Mouse (Mus musculus): Measurements from ENCODE around the gene Acy3. TPM values are rescaled to one million over a fixed set of nuclear protein-coding genes. Genes with fewer than 3 reads are reported as not detected.

Acy3 gene
- polyA plus RNA-seq, 1 experiment from 2014 or later: 2.5 TPM

GRCm38 (mm10) chr19:3996747-3997146 is 10.4 kb downstream of the Acy3 start:
- peaks cover 22% of the 10 kb centered on the region for H3K4me1 ChIP-seq (replicated peaks)
- H3K9ac ChIP-seq: no peak overlapping the region
- ATAC-seq (ENCODE audit: low FRiP score, low read depth): no peak
- no peaks in the 10 kb centered on the region for H3K27me3 ChIP-seq
- H3K36me3 ChIP-seq: no peaks in the 10 kb centered on the region
- no peak overlapping the region for H3K4me2 ChIP-seq
- no peaks in the 10 kb centered on the region for H3K9me3 ChIP-seq
- H3K4me3 ChIP-seq: no peak overlapping the region
- H3K27ac ChIP-seq (replicated peaks): no peak overlapping the region
- 87% methylated on average over 8 of the region's 8 CpGs for WGBS

- Histone ChIP-seq H3K9ac (no peak overlapping the region), H3K4me2 (no peak overlapping the region), H3K27me3 (no peaks in the 10 kb centered on the region), H3K27ac (replicated peaks) (no peak overlapping the region), H3K36me3 (no peaks in the 10 kb centered on the region), H3K4me1 (replicated peaks) (peaks cover 24% of the 10 kb centered on the region), H3K9me3 (no peaks in the 10 kb centered on the region), H3K4me3 (no peak overlapping the region)
- 63% methylated on average over 8 of the region's 8 CpGs for WGBS
- ATAC-seq (ENCODE audit: low FRiP score, low read depth): no peak
Observed at GRCm38 (mm10) chr19:3997231-3997630, 10.9 kb downstream of the Acy3 start.

GRCm38 (mm10) chr19:3998335-3998734 is 12.0 kb downstream of the Acy3 start:
- no peaks in the 10 kb centered on the region for H3K36me3 ChIP-seq
- ATAC-seq (ENCODE audit: low FRiP score, low read depth): no peak
- no peak overlapping the region for H3K4me2 ChIP-seq
- no peak overlapping the region for H3K4me3 ChIP-seq
- no peak overlapping the region for H3K9ac ChIP-seq
- H3K4me1 ChIP-seq (replicated peaks): peaks cover 24% of the 10 kb centered on the region
- H3K9me3 ChIP-seq: no peaks in the 10 kb centered on the region
- no peak overlapping the region for H3K27ac ChIP-seq (replicated peaks)
- no peaks in the 10 kb centered on the region for H3K27me3 ChIP-seq
- WGBS: 80% methylated on average over 8 of the region's 8 CpGs

DNA sequence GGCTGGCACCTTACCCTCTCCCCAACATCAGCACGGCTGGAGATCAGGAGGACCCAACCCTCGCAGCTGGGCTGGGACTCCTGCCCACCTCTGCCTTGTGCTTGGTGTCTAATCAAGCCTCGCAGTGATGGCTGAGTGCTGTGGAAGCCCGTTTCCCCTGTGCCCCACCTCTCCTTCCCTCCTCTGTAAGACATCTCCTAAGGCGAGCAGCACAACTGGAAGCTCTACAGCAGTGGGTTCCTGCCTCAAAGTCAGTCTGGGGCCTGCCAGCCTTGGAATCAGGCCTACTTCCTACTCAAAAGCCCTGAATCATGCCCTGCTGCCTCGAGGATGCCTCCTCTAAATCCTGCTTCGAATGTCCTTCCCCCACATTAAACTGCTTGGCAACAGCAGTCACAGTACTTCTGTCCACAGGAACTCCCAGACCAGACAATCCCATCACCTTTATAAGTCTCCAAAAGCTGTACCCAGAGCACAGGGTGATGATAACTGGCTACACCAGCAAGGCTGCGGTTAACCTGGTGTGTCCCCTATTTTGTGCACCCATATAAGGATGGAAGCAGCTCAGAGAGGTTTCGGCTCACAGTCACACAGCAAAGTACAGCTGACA is 12.9 kb downstream of the Acy3 start:
- no peak overlapping the region for H3K27ac ChIP-seq (replicated peaks)
- ATAC-seq (ENCODE audit: low FRiP score, low read depth): no peak
- peak overlapping the region; percentile 81 for H3K4me2 ChIP-seq
- H3K9me3 ChIP-seq: no peaks in the 10 kb centered on the region
- no peaks in the 10 kb centered on the region for H3K36me3 ChIP-seq
- peak overlapping the region; percentile 63; the same call in 1 of the 2 replicates for H3K4me3 ChIP-seq
- no peaks in the 10 kb centered on the region for H3K27me3 ChIP-seq
- 85% methylated on average over 9 of the region's 9 CpGs for WGBS
- H3K4me1 ChIP-seq (replicated peaks): peaks cover 24% of the 10 kb centered on the region
- no peak overlapping the region for H3K9ac ChIP-seq

- no peaks in the 10 kb centered on the region for H3K27me3 ChIP-seq
- H3K9me3 ChIP-seq: no peaks in the 10 kb centered on the region
- H3K9ac ChIP-seq: peak within 1 kb of the TSS; percentile 80
- no peaks in the 10 kb centered on the region for H3K36me3 ChIP-seq
- H3K27ac ChIP-seq (replicated peaks): peak within 1 kb of the TSS; percentile 96
- H3K4me2 ChIP-seq: peak within 1 kb of the TSS; percentile 81
- ATAC-seq (ENCODE audit: low FRiP score, low read depth): peak; percentile 92
- WGBS: under 1% methylated on average over 64 of the region's 64 CpGs
- peak within 1 kb of the TSS; percentile 63 for H3K4me3 ChIP-seq
- peaks cover 24% of the 10 kb centered on the region for H3K4me1 ChIP-seq (replicated peaks)
Observed at GRCm38 (mm10) chr19:4000119-4000900, 13.9 kb downstream of the Acy3 start, which contains the start of the genes Nudt8 and Gm49405. TSS of gene Nudt8 (plus strand) at chr19:4000580. TSS of gene Gm49405 (plus strand) at chr19:4000626.

DNA sequence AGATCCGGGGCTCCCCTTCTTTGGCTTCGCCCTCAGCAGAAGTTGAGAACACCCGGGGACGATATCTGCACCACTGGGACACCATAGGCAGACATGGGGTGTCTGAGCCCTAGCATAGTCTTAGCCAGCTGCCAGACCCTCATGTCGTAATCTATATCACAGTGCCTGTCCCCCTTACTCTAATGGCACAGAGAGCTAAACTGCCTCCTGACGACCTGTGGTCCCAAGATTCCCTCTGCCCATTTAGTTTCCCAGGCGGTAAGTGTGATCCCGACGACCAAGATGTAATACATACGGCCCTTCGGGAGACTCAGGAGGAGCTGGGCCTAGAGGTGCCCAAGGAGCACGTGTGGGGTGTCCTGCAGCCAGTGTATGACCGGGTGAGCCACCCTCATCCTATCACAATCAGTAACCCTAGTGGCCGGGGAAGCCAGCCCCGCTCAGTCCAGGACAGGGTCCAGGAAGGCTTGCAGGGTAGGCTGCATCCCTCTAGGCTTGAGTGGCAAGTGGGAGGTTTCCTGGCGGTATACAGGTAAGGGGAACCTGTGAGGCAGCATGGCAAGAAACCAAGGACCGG is 14.7 kb downstream of the Acy3 start:
- Histone ChIP-seq H3K27me3 (no peaks in the 10 kb centered on the region), H3K4me2 (peak overlapping the region; percentile 81), H3K36me3 (peaks cover 3% of the 10 kb centered on the region), H3K4me3 (peak overlapping the region; percentile 63), H3K9ac (peak overlapping the region; percentile 80), H3K9me3 (no peaks in the 10 kb centered on the region), H3K27ac (replicated peaks) (peak overlapping the region; percentile 96), H3K4me1 (replicated peaks) (peaks cover 24% of the 10 kb centered on the region)
- 14% methylated on average over 17 of the region's 17 CpGs for WGBS
- peak; percentile 5; the same call in 1 of the 2 replicates for ATAC-seq (ENCODE audit: low FRiP score, low read depth)

GRCm38 (mm10) chr19:4001752-4002151 is 15.4 kb downstream of the Acy3 start:
- H3K9me3 ChIP-seq: no peaks in the 10 kb centered on the region
- 86% methylated on average over 5 of the region's 5 CpGs for WGBS
- peaks cover 24% of the 10 kb centered on the region for H3K4me1 ChIP-seq (replicated peaks)
- H3K4me3 ChIP-seq: no peak overlapping the region
- no peak for ATAC-seq (ENCODE audit: low FRiP score, low read depth)
- peaks cover 9% of the 10 kb centered on the region for H3K36me3 ChIP-seq
- H3K27me3 ChIP-seq: no peaks in the 10 kb centered on the region
- H3K27ac ChIP-seq (replicated peaks): no peak overlapping the region
- peak overlapping the region; percentile 80; the same call in 1 of the 2 replicates for H3K9ac ChIP-seq
- H3K4me2 ChIP-seq: peak overlapping the region; percentile 81

GRCm38 (mm10) chr19:4003112-4003511 is 16.7 kb downstream of the Acy3 start, which contains the start of gene Doc2g:
TSS of gene Doc2g (plus strand) at chr19:4003313.
- WGBS: 90% methylated on average over 1 of the region's 1 CpGs
- ATAC-seq (ENCODE audit: low FRiP score, low read depth): no peak
- no peaks in the 10 kb centered on the region for H3K27me3 ChIP-seq
- H3K9ac ChIP-seq: no peak within 1 kb of the TSS
- H3K36me3 ChIP-seq: peaks cover 23% of the 10 kb centered on the region
- no peak within 1 kb of the TSS for H3K4me3 ChIP-seq
- H3K27ac ChIP-seq (replicated peaks): no peak within 1 kb of the TSS
- H3K4me2 ChIP-seq: no peak within 1 kb of the TSS
- H3K4me1 ChIP-seq (replicated peaks): peaks cover 24% of the 10 kb centered on the region
- no peaks in the 10 kb centered on the region for H3K9me3 ChIP-seq

GRCm38 (mm10) chr19:4003641-4004040 is 17.3 kb downstream of the Acy3 start:
- 83% methylated on average over 12 of the region's 12 CpGs for WGBS
- Histone ChIP-seq H3K4me3 (no peak overlapping the region), H3K27ac (replicated peaks) (no peak overlapping the region), H3K27me3 (no peaks in the 10 kb centered on the region), H3K36me3 (peaks cover 28% of the 10 kb centered on the region), H3K9me3 (no peaks in the 10 kb centered on the region), H3K4me2 (no peak overlapping the region), H3K4me1 (replicated peaks) (peaks cover 24% of the 10 kb centered on the region), H3K9ac (no peak overlapping the region)
- no peak for ATAC-seq (ENCODE audit: low FRiP score, low read depth)

GRCm38 (mm10) chr19:4004331-4004730 is 18.0 kb downstream of the Acy3 start:
- peaks cover 19% of the 10 kb centered on the region for H3K4me1 ChIP-seq (replicated peaks)
- no peak for ATAC-seq (ENCODE audit: low FRiP score, low read depth)
- H3K4me2 ChIP-seq: no peak overlapping the region
- H3K9ac ChIP-seq: no peak overlapping the region
- 83% methylated on average over 15 of the region's 15 CpGs for WGBS
- H3K27me3 ChIP-seq: no peaks in the 10 kb centered on the region
- H3K27ac ChIP-seq (replicated peaks): no peak overlapping the region
- H3K9me3 ChIP-seq: no peaks in the 10 kb centered on the region
- peaks cover 33% of the 10 kb centered on the region for H3K36me3 ChIP-seq
- H3K4me3 ChIP-seq: no peak overlapping the region

DNA sequence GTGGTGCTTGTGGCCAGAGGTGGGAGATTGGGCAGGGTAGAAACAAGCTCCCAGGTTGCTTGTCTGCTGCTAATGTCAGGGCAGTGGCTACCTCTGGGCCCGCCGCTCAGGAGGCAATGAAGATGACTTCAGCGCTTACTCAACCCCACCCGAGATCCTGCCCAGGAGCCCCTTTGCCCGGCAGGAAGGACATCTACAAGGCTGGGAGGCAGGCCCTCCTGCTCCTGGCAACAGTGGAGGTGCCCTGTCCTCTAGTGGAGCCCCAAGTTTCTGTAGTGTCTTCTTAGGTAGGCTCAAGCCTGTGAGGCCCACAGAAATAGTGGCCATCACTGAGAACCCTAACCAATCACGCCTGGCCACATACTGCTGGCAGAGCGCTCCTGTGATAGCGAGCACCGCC is 18.7 kb downstream of the Acy3 start:
- Histone ChIP-seq H3K9me3 (no peaks in the 10 kb centered on the region), H3K27me3 (no peaks in the 10 kb centered on the region), H3K36me3 (peaks cover 38% of the 10 kb centered on the region), H3K27ac (replicated peaks) (no peak overlapping the region), H3K4me1 (replicated peaks) (peaks cover 12% of the 10 kb centered on the region), H3K4me2 (no peak overlapping the region), H3K4me3 (no peak overlapping the region), H3K9ac (no peak overlapping the region)
- 94% methylated on average over 9 of the region's 9 CpGs for WGBS
- no peak for ATAC-seq (ENCODE audit: low FRiP score, low read depth)

DNA sequence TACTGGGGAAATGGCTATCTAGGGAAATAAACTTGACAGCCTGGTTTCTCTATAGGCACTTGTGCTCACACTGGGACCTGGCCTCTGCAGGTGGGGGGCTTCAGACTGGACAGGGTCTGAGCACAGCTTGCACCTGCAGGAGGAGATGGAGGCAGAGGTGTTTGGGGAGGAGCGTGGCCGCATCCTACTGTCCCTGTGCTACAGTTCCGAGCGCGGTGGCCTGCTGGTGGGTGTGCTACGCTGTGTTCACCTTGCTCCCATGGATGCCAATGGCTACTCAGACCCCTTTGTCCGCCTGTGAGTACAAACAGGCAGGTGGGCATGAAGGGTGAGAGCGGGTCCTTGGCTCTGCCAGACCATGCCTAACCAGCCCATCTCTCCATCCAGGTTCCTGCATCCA is 19.6 kb downstream of the Acy3 start:
- Histone ChIP-seq H3K4me3 (no peak overlapping the region), H3K4me2 (no peak overlapping the region), H3K9me3 (no peaks in the 10 kb centered on the region), H3K27ac (replicated peaks) (no peak overlapping the region), H3K9ac (no peak overlapping the region), H3K27me3 (no peaks in the 10 kb centered on the region), H3K4me1 (replicated peaks) (peaks cover 12% of the 10 kb centered on the region), H3K36me3 (peaks cover 38% of the 10 kb centered on the region)
- 94% methylated on average over 8 of the region's 8 CpGs for WGBS
- no peak for ATAC-seq (ENCODE audit: low FRiP score, low read depth)

Data from hindbrain, embryonic 15.5 days (tissue).